Mouse (Mus musculus): ENCODE results near the gene Prkcz.

The Prkcz gene

GRCm38 (mm10) chr4:155361303-155361791 is at the start of gene Prkcz:
Prkcz (minus strand) TSS chr4:155361361.
- DNase-seq (ENCODE audit: low read depth, low spot score) = peak; percentile 76

GRCm38 (mm10) chr4:155409058-155409776 is 48.1 kb upstream of the Prkcz start, which contains the start of gene Cfap74:
Cfap74 (plus strand) TSS chr4:155409190.
- peak; percentile 75 for DNase-seq (ENCODE audit: low read depth, low spot score)

- no peak for DNase-seq (ENCODE audit: low read depth, low spot score)
Measured at GRCm38 (mm10) chr4:155408695-155409057, 47.5 kb upstream of the Prkcz start.

- DNase-seq (ENCODE audit: low read depth, low spot score) = no peak
Measured at GRCm38 (mm10) chr4:155402489-155402888, 41.3 kb upstream of the Prkcz start.

- no peak for DNase-seq (ENCODE audit: low read depth, low spot score)
Measured at GRCm38 (mm10) chr4:155401121-155401520, 40.0 kb upstream of the Prkcz start.

- DNase-seq (ENCODE audit: low read depth, low spot score) = no peak
Measured at GRCm38 (mm10) chr4:155398222-155398540, 37.0 kb upstream of the Prkcz start.

- no peak for DNase-seq (ENCODE audit: low read depth, low spot score)
Measured at GRCm38 (mm10) chr4:155397511-155398221, 36.5 kb upstream of the Prkcz start, which contains the start of gene Gabrd. Gabrd (minus strand) TSS chr4:155398112.

GRCm38 (mm10) chr4:155396751-155397150 is 35.6 kb upstream of the Prkcz start:
- no peak for DNase-seq (ENCODE audit: low read depth, low spot score)

GRCm38 (mm10) chr4:155395471-155395870 is 34.3 kb upstream of the Prkcz start:
- DNase-seq (ENCODE audit: low read depth, low spot score) = no peak

- no peak for DNase-seq (ENCODE audit: low read depth, low spot score)
Measured at GRCm38 (mm10) chr4:155387166-155387565, 26.0 kb upstream of the Prkcz start.

GRCm38 (mm10) chr4:155383326-155383725 is 22.2 kb upstream of the Prkcz start:
- DNase-seq (ENCODE audit: low read depth, low spot score) = no peak

GRCm38 (mm10) chr4:155382752-155383151 is 21.6 kb upstream of the Prkcz start:
- DNase-seq (ENCODE audit: low read depth, low spot score) = no peak

GRCm38 (mm10) chr4:155381974-155382373 is 20.8 kb upstream of the Prkcz start:
- DNase-seq (ENCODE audit: low read depth, low spot score) = no peak

GRCm38 (mm10) chr4:155371797-155372735 is 10.9 kb upstream of the Prkcz start:
- no peak for DNase-seq (ENCODE audit: low read depth, low spot score)

GRCm38 (mm10) chr4:155370737-155371715 is 9.9 kb upstream of the Prkcz start:
- no peak for DNase-seq (ENCODE audit: low read depth, low spot score)

- DNase-seq (ENCODE audit: low read depth, low spot score) = peak; percentile 64
Measured at GRCm38 (mm10) chr4:155368684-155369083, 7.5 kb upstream of the Prkcz start.

- DNase-seq (ENCODE audit: low read depth, low spot score) = no peak
Measured at GRCm38 (mm10) chr4:155367739-155368138, 6.6 kb upstream of the Prkcz start.

GRCm38 (mm10) chr4:155366784-155367183 is 5.6 kb upstream of the Prkcz start:
- DNase-seq (ENCODE audit: low read depth, low spot score) = no peak

GRCm38 (mm10) chr4:155362443-155362842 is 1.3 kb upstream of the Prkcz start:
- DNase-seq (ENCODE audit: low read depth, low spot score) = no peak

GRCm38 (mm10) chr4:155360856-155361255 is 305 bp downstream of the Prkcz start:
- no peak for DNase-seq (ENCODE audit: low read depth, low spot score)
